Mouse (Mus musculus) cerebellum, adult 9-11 months (tissue): Measurements from ENCODE around the gene Dennd4c.
A peak's percentile ranks its signal among the peaks of the same experiment; 100 is the strongest.
"Not testable (repeated sequence)": the region's sequence is repeated elsewhere in the genome, so short reads cannot be mapped to it uniquely, and the experiment has no call there.

ENCODE experiments used
- DNase-seq: peaks from one replicate; pipeline ENCODE4 v3.0.0; 2022

The Dennd4c gene

DNA sequence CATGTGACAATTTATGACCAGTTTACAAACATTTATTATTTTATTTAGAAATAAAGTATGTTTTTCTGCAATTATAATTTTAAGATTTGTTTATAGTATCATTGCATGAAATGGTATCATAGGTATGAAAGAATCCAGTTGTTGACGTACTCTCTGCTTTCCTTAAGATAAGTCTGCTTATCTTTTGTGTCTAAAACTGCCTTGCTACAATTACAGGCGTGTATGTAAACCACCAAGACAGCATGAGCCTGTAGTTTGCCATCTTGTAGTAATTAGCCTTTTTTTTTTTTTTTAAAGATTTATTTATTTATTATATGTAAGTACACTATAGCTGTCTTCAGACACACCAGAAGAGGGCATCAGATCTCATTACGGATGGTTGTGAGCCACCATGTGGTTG is 66.5 kb downstream of the Dennd4c start:
- no peak for DNase-seq

DNA sequence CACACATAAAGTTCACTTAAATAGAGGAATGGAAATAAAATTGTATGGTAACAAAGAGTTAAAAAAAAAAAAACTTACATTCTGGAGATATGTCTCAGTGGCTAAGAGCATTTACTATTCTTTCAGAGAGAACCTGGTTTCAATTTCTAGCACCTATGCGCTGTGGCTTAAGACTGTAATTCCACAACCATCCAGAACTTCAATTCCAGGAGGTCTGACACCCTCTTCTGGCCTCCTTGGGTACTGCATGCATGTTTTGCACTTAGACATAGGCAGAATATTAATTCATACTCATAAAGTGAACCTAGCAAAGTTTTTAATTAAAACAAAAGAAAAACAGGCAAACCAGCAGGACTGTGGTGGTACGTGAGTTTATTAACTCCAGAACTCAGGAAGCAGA is 74.8 kb downstream of the Dennd4c start:
- peak; percentile 18 for DNase-seq

DNA sequence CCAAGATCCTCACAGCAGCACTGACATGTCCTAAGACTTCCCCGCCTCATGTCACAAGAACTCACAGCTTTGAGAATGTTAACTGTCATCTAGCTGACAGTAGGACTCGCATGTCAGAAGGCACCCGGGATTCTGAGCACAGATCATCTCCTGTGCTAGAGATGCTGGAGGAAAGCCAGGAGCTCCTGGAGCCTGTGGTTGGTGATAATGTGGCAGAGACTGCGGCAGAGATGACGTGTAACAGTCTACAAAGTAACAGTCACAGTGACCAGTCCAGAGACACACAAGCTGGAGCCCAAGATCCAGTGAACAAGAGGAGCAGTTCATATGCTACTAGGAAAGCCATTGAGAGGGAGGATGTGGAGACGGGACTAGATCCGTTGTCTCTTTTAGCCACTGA is 76.8 kb downstream of the Dennd4c start:
- DNase-seq = no peak

DNA sequence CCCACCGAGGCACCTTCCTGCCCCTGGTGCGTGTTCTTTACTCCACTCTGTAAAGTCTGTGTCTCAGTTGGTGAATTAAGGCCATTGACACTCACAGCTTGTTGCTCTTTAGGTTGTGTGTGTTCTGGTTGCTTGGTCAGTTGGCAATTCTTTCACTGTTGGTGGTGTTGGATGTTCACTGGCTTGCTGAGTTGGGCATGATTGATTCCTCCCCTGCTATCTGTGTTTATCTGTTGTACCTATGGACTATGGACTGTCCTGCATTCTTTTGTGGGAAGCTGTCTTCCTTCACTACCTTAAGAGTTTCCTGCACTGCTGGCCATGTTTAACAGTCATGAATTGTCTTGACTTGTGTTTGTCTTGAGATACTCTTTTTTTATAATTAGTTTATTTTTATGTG is 83.5 kb downstream of the Dennd4c start:
- DNase-seq = no peak

DNA sequence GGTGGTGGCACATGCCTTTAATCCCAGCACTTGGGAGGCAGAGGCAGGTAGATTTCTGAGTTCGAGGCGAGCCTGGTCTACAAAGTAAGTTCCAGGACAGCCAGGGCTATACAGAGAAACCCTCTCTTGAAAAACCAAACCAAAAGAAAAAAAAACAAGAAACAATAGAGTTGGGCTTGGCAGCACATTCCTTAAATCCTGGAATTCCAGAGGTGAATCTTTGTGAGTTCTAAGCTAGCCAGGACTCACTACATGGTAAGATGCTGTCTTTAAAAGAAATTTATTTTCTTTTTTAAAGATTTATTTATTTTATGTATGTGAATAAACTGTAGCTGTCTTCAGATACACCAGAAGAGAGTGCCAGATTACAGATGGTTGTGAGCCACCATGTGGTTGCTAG is 92.8 kb downstream of the Dennd4c start:
- DNase-seq = not testable (repeated sequence)

GRCm38 (mm10) chr4:86845384-86845783 is 97.0 kb downstream of the Dennd4c start:
- DNase-seq = peak; percentile 34

DNA sequence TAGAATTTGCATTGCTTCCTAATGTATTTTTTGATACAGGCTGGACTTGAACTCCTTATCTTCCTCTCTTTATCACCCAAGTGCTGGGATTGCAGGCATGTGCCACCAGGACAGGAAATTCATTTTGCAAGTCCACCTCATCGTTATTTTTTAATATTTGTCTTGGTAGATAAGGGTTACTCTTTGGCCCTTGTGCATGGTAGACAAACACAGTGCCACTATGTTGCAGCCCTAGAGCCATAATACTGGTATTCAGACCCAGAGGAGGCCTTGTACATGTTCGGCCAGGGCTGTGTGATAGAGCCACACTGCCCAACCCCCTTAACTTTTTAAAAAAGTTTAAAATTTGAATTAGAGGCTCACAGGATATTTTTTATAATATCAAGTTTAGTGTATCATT is 98.9 kb downstream of the Dennd4c start:
- DNase-seq = no peak

GRCm38 (mm10) chr4:86851331-86851730 is 103.0 kb downstream of the Dennd4c start:
- no peak for DNase-seq

DNA sequence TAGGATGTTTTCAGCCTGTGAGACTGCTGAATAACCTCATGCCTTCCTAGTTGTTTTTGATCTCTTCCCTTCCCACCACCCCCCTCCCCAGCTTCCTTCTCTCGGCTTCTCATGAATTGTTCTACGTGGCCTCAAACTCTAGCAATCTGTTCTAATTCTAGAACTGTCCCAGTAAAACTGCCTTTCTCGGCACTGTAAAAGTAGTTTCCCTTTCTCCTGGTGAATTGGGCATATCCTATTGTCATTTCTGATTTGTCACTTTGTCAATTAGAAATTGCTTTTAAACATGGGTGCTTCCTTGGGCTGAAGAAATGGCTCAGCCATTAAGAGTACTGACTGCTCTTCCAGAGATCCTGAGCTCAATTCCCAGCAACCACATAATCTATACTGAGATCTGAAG is 103.7 kb downstream of the Dennd4c start:
- no peak for DNase-seq

DNA sequence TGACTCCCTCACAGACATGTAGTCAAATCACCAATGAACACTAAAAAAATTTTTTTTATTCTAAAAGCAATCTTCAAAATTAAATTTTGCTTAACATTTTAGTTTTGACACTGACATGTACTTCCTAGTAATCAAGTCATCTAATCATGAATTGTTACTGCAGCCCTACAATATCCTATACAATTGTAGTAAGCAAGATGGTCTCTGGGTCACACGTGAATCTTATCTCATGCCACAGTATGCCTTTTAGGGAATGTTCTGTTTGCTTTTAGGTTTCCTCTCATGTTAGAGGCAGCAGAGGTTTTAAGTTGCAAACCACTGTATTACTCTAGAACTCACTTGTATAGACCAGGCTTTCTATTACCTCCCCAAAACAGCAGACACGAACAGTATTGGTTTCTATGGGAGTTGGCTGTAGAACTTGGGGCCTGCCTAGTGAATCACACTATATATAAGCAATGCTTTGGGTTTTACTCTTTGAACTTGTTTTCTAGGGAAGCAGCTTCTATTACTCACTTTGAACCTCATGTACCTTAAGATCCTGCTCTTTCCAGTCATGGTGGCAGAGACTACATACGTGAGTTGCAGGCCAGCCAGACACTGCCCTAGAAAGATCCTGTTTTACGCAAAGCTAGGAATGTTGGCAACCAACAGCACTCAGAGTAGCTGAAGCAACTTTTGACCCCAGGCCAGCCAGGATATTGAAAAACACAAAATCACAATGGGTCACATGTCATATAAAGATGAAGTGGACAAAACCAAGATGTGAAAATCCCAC is 104.6 kb downstream of the Dennd4c start:
- no peak for DNase-seq

- DNase-seq = no peak
Observed at GRCm38 (mm10) chr4:86856304-86857112, 108.2 kb downstream of the Dennd4c start.

- DNase-seq = peak; percentile 96
Observed at GRCm38 (mm10) chr4:86857113-86858069, 109.0 kb downstream of the Dennd4c start, which contains the start of gene Rps6. Rps6 (minus strand) TSS chr4:86857412.

GRCm38 (mm10) chr4:86858070-86858440 is 109.7 kb downstream of the Dennd4c start:
- peak; percentile 15 for DNase-seq

- no peak for DNase-seq
Observed at GRCm38 (mm10) chr4:86864087-86864486, 115.7 kb downstream of the Dennd4c start.

DNA sequence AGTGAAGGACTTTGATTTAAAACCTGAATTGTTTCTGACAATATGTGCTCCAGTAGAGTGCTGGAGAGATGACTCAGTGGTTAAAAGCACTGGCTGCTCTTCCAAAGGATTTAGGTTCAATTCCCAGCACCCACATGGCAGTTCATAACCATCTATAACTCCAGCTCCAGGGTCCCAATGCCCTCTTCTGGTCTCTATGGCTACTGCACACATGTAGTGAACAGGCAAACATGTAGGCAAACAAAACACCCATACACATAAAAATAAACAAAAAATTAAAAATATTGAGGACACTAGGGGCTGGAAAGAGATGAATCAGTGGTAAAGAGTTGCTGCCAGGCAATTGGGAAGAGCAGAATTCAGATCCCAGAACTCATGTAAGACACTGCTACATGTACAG is 123.6 kb downstream of the Dennd4c start:
- DNase-seq = no peak

GRCm38 (mm10) chr4:86873072-86873471 is 124.7 kb downstream of the Dennd4c start:
- no peak for DNase-seq

DNA sequence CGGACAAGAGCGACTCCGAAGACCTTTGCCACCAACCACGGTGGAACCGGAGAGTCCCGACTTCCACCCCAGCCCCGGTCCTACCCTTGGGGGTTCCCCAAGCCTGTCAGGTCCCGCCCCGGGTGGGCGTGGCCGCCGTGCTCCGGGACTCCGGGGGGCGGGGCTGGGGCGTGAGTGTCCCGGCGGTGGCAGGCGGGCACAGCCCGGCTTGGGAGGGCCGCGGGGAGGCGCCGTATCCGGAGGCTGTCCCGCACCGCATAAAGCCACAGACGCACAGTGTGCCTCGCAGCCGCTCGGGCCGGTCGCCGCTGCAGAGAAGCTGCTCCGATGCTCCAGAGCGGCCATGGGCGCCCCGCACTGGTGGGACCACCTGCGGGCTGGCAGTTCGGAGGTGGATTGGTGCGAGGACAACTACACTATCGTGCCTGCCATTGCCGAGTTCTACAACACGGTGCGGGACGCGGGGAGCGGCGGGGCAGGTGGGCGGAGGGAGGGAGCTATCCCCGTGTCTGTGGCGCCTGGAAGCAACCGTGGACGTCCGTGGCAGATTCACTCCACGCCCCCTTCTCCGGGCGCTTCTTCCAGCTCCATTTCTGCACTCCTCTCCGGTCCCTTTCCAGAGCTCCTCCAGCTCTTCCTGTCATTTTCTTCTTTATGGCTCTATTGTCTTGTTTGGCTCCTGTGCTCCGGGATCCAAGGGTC is 125.9 kb downstream of the Dennd4c start, which contains the start of gene Acer2:
Acer2 (plus strand) TSS at position 251 of the 702 bp plus-strand sequence.
- DNase-seq = peak; percentile 77

DNA sequence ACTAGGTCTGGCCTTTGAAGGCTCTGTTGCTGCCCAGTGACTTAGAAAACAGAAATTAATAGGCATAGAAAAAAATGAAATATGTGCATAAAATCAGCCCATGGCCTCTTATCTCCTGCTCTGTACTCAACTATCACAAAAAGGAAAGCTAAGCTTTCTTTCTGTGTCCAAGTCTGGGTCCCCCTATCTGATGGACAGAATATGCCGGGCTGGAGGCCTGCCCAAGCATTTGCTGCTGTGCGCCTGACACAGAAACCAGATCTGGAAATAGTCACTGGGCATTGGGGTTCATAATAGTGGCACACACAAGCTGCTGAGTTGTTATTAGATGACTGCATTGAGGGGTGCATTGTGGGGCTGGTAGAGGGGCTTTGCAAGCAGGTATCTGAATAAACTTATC is 131.1 kb downstream of the Dennd4c start:
- DNase-seq = no peak

DNA sequence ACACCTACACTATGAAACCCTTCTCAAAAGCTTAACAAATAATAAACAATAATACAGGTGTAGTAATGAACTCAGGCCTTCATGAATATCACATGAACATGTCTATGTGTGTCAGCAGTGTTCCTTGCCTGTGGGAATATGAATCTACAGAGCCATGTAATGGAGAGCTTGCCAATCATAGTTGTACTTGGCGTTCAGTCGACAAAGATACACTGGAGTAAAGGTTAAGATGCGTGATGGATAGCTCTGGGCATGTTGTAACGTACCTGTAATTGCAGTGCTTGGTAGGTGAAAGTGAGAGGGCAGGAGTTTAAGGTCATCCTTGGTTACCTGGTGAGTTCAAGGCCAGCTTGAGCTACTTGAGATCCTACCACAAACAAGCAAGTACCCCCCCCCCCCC is 132.8 kb downstream of the Dennd4c start:
- DNase-seq = no peak

- no peak for DNase-seq
Observed at GRCm38 (mm10) chr4:86882413-86882812, 134.1 kb downstream of the Dennd4c start.

DNA sequence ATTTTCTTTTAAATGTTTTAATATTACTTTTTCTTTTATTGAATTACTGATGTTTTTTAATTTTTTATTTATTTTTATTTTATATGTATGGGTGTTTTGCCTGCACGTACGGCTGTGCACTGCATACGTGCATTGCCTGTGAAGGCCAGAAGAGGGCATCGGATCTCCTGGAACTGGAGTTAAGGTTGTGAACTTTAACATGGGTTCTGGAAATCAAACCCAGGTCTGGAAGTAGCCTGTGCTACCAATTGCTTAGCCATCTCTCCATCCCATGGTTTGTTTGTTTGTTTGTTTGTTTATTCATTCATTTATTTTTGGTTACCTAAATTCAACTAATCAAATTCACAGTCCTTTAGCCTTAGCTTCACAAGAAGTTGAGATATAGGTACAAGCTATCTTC is 136.6 kb downstream of the Dennd4c start:
- no peak for DNase-seq

DNA sequence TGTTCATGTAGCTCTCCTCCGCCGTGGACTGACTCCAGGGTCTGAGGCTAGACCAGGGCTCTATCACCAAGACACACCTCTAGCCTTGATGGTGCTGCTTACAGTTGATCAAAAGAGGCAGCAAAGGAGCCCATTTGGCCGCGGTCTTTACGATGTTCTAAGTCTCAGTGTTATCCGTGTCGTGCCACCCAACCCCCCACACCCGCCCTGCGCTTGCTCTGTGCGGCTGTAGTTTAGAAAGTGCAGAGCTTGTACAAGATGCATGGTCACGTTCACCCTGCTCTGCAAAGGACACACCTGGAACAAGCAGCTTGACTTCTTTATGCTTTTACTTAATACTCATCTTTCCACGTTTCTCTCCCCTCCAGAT is 137.4 kb downstream of the Dennd4c start:
- no peak for DNase-seq
